Mouse (Mus musculus) ES-Bruce4 (cell line): ENCODE results near the gene Fhit.

Experiments
- CTCF ChIP-seq: IDR thresholded peaks from one replicate; pipeline ENCODE4 v1.8.1; 2011; ENCODE audit warnings: low read depth, low read length
- EP300 ChIP-seq: IDR thresholded peaks from 2 replicates; pipeline ENCODE4 v1.6.1; 2011; ENCODE audit warnings: low read depth, low read length; ENCODE audit not compliant: insufficient read depth

DNA sequence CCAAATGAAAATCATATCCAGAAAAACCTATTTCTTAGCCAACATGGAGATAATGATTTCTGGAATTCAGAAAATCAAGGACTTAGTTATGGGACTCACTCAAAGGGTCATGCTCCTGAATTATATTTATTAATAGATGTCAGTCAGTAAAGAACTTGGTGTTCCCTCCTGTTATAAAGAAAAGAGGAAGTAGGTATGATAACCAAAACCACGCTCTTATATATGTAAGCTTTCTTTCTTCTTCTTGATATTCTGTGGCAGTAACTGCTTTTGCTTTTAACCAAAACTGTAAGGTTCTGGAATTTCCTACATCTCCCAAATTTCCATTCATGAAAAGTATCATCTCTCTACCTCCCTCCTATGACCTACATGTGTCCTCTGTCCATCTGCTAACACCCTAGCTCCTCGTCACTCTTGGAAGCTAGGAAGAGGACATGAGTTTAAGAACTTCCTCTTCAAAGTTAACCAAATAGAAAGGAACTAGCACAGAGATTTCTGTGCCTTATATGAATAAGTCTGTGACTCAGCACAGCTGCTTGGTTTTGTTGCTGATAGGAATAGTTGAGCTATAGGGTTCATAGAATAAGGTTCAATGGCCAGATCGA, 731.3 kb downstream of the Fhit start:
- TF ChIP-seq EP300 (no peak), CTCF (no peak)
